Mouse (Mus musculus) forebrain, embryonic 13.5 days (tissue): Measurements from ENCODE around the gene Hist2h2aa2. TPM values are rescaled to one million over a fixed set of nuclear protein-coding genes. Genes with fewer than 3 reads are reported as not detected.
"Not testable (repeated sequence)": the region's sequence is repeated elsewhere in the genome, so short reads cannot be mapped to it uniquely, and the experiment has no call there.

ENCODE experiments used
- ATAC-seq: fragments of 200-750 bp; cut with Nextera tagmentation; 2 replicates; pipeline ENCODE4 v1.8.0; 2017
- H3K27ac ChIP-seq: fragments of 300-500 bp; sonication (generic); 2 replicates; pipeline ENCODE4 v1.5.1; 2015; ENCODE audit warnings: inconsistent platforms, mild to moderate bottlenecking, moderate library complexity
- H3K27me3 ChIP-seq: fragments of 300-500 bp; sonication (generic); 2 replicates; pipeline ENCODE4 v1.6.1; 2015; ENCODE audit warnings: mild to moderate bottlenecking, inconsistent platforms
- H3K36me3 ChIP-seq: fragments of 300-500 bp; sonication (generic); 2 replicates; pipeline ENCODE4 v1.6.1; 2015; ENCODE audit warnings: mild to moderate bottlenecking, inconsistent platforms; ENCODE audit not compliant: poor library complexity, severe bottlenecking
- H3K4me1 ChIP-seq: fragments of 300-500 bp; sonication (generic); 2 replicates; pipeline ENCODE4 v1.6.1; 2015; ENCODE audit warnings: inconsistent platforms
- H3K4me2 ChIP-seq: fragments of 300-500 bp; sonication (generic); 2 replicates; pipeline ENCODE4 v1.6.1; 2015; ENCODE audit warnings: inconsistent platforms, mild to moderate bottlenecking, moderate library complexity
- H3K4me3 ChIP-seq: fragments of 300-500 bp; sonication (generic); 2 replicates; pipeline ENCODE4 v1.5.1; 2015; ENCODE audit warnings: mild to moderate bottlenecking, inconsistent platforms
- H3K9ac ChIP-seq: fragments of 300-500 bp; sonication (generic); 2 replicates; pipeline ENCODE4 v1.6.1; 2015; ENCODE audit warnings: mild to moderate bottlenecking, inconsistent platforms
- H3K9me3 ChIP-seq: fragments of 300-500 bp; sonication (generic); replicated peaks from 2 replicates; pipeline ENCODE4 v1.6.1; 2016; ENCODE audit warnings: inconsistent platforms
- WGBS: fragments of 180-500 bp; shearing (Covaris S2); methylation state at CpG from one replicate; pipeline ENCODE4 v1.1.7; 2015; 5-methylcytosine and 5-hydroxymethylcytosine counted together
- microRNA-seq: library from miRNA; unstranded; fragments of <30 nt; microRNA quantifications from one replicate; pipeline ENCODE4, GENCODE M21; 2016
- polyA plus RNA-seq: library from polyadenylated mRNA; unstranded; fragments of >200 nt; fragmentation: Nextera tagmentation; extraction: Ambion mirVana; gene quantifications from 2 replicates; pipeline ENCODE4 v1.2.1, GENCODE M21; 2015

Hist2h2aa2 gene
- polyA plus RNA-seq, 1 experiment from 2014 or later = 91.2 TPM

GRCm38 (mm10) chr3:96199731-96200130, 40.3 kb downstream of the Hist2h2aa2 start:
- ATAC-seq = no peak
- H3K27ac ChIP-seq = no peak overlapping the region

GRCm38 (mm10) chr3:96198601-96199251, 41.4 kb downstream of the Hist2h2aa2 start:
- not testable (repeated sequence) for H3K9me3 ChIP-seq, H3K27me3 ChIP-seq, H3K27ac ChIP-seq, H3K4me3 ChIP-seq, H3K9ac ChIP-seq, H3K4me2 ChIP-seq, ATAC-seq
- WGBS = 24% methylated on average over 8 of the region's 8 CpGs
- H3K4me1 ChIP-seq = peaks cover 15% of the 10 kb centered on the region
- peaks cover 14% of the 10 kb centered on the region; the same call in 1 of the 2 replicates for H3K36me3 ChIP-seq

More at GRCm38 (mm10) chr3:96199731-96200130, 40.3 kb downstream of the Hist2h2aa2 start:
- WGBS = 72% methylated on average over 2 of the region's 2 CpGs
- H3K4me3 ChIP-seq = no peak overlapping the region
- H3K4me2 ChIP-seq = no peak overlapping the region
- no peaks in the 10 kb centered on the region for H3K27me3 ChIP-seq
- H3K4me1 ChIP-seq = peaks cover 15% of the 10 kb centered on the region
- 0 out of 2 replicates have a peak, but pooled peaks cover 4% of the 10 kb centered on the region for H3K36me3 ChIP-seq
- H3K9ac ChIP-seq = no peak overlapping the region
- no peaks in the 10 kb centered on the region for H3K9me3 ChIP-seq

GRCm38 (mm10) chr3:96198181-96198580, 41.9 kb downstream of the Hist2h2aa2 start:
- 6% methylated on average over 6 of the region's 6 CpGs for WGBS
- Histone ChIP-seq H3K9me3 (no peaks in the 10 kb centered on the region), H3K4me3 (peak overlapping the region; percentile 62), H3K4me2 (peak overlapping the region; percentile 97), H3K27me3 (no peaks in the 10 kb centered on the region), H3K36me3 (peaks cover 20% of the 10 kb centered on the region; the same call in 1 of the 2 replicates), H3K27ac (no peak overlapping the region), H3K9ac (peak overlapping the region; percentile 14; the same call in 1 of the 2 replicates), H3K4me1 (peaks cover 15% of the 10 kb centered on the region)
- ATAC-seq = peak; percentile 31

- Histone ChIP-seq H3K9me3 (no peaks in the 10 kb centered on the region), H3K27me3 (no peaks in the 10 kb centered on the region), H3K4me2 (peak overlapping the region; percentile 97), H3K27ac (peak overlapping the region; percentile 96), H3K4me3 (peak overlapping the region; percentile 62), H3K36me3 (peaks cover 23% of the 10 kb centered on the region; the same call in 1 of the 2 replicates), H3K4me1 (peaks cover 15% of the 10 kb centered on the region), H3K9ac (peak overlapping the region; percentile 94)
- WGBS = under 1% methylated on average over 50 of the region's 50 CpGs
- ATAC-seq = peak; percentile 95
These were observed 42.8 kb downstream of the Hist2h2aa2 start for GRCm38 (mm10) chr3:96197129-96197749.

- peak; percentile 9; the same call in 1 of the 2 replicates for ATAC-seq
- peaks cover 23% of the 10 kb centered on the region; the same call in 1 of the 2 replicates for H3K36me3 ChIP-seq
- H3K9ac ChIP-seq = peak overlapping the region; percentile 94
- no peaks in the 10 kb centered on the region for H3K27me3 ChIP-seq
- peaks cover 15% of the 10 kb centered on the region for H3K4me1 ChIP-seq
- H3K9me3 ChIP-seq = no peaks in the 10 kb centered on the region
- 21% methylated on average over 27 of the region's 27 CpGs for WGBS
- H3K4me3 ChIP-seq = peak overlapping the region; percentile 62
- peak overlapping the region; percentile 97 for H3K4me2 ChIP-seq
- peak overlapping the region; percentile 96 for H3K27ac ChIP-seq
These were observed 43.5 kb downstream of the Hist2h2aa2 start for GRCm38 (mm10) chr3:96196437-96197128.

- Histone ChIP-seq H3K4me3 (no peak overlapping the region), H3K9me3 (no peaks in the 10 kb centered on the region), H3K36me3 (peaks cover 23% of the 10 kb centered on the region), H3K9ac (no peak overlapping the region), H3K27ac (no peak overlapping the region), H3K27me3 (no peaks in the 10 kb centered on the region), H3K4me1 (peaks cover 15% of the 10 kb centered on the region), H3K4me2 (peak overlapping the region; percentile 97)
- no peak for ATAC-seq
- 91% methylated on average over 11 of the region's 11 CpGs for WGBS
These were observed 44.3 kb downstream of the Hist2h2aa2 start for GRCm38 (mm10) chr3:96195616-96196313.

- 94% methylated on average over 10 of the region's 10 CpGs for WGBS
- Histone ChIP-seq H3K4me2 (no peak overlapping the region), H3K4me3 (no peak overlapping the region), H3K9ac (no peak overlapping the region), H3K4me1 (peaks cover 15% of the 10 kb centered on the region), H3K27ac (no peak overlapping the region), H3K27me3 (no peaks in the 10 kb centered on the region), H3K36me3 (peaks cover 31% of the 10 kb centered on the region), H3K9me3 (no peaks in the 10 kb centered on the region)
- ATAC-seq = no peak
These were observed 45.1 kb downstream of the Hist2h2aa2 start for GRCm38 (mm10) chr3:96194966-96195365.

- 0 out of 2 replicates have a peak overlapping the region, but pooled peaks have one; percentile 6 for H3K9ac ChIP-seq
- H3K4me3 ChIP-seq = no peak overlapping the region
- peaks cover 45% of the 10 kb centered on the region for H3K36me3 ChIP-seq
- 67% methylated on average over 12 of the region's 12 CpGs for WGBS
- H3K27me3 ChIP-seq = no peaks in the 10 kb centered on the region
- no peak for ATAC-seq
- no peak overlapping the region for H3K4me2 ChIP-seq
- H3K9me3 ChIP-seq = no peaks in the 10 kb centered on the region
- no peak overlapping the region for H3K27ac ChIP-seq
- peaks cover 12% of the 10 kb centered on the region for H3K4me1 ChIP-seq
These were observed 47.1 kb downstream of the Hist2h2aa2 start for GRCm38 (mm10) chr3:96192977-96193376.

Small RNA genes lying within 50 kb of the gene (microRNA-seq; reads per million reads assigned to microRNA genes)
- not detected for gene Gm44492
- gene Gm47311 = not detected
- not detected for gene Gm47313

Other genes starting within 250 kb of the Hist2h2aa2 start
- gene Plekho1, start 244.3 kb downstream of the Hist2h2aa2 start, polyA plus RNA-seq = 80.4 and 85.1 TPM in 2 replicates
- gene Vps45, start 181.8 kb downstream of the Hist2h2aa2 start, polyA plus RNA-seq = 51.9 and 62.2 TPM in 2 replicates
- 11.9 and 12.4 TPM in 2 replicates for gene Otud7b, start 135.7 kb downstream of the Hist2h2aa2 start, polyA plus RNA-seq
- 9.0 and 12.9 TPM in 2 replicates for gene Mtmr11, start 78.3 kb downstream of the Hist2h2aa2 start, polyA plus RNA-seq
- gene Sf3b4, start 67.9 kb downstream of the Hist2h2aa2 start, polyA plus RNA-seq = 161 and 181 TPM in 2 replicates
- 29.3 and 37.9 TPM in 2 replicates for gene Sv2a, start 59.1 kb downstream of the Hist2h2aa2 start, polyA plus RNA-seq
- gene Bola1, start 20.6 kb downstream of the Hist2h2aa2 start, polyA plus RNA-seq = 82.2 and 86.6 TPM in 2 replicates
- 0.78 and 2.2 TPM in 2 replicates for gene Hist2h2ab, start 20.4 kb downstream of the Hist2h2aa2 start, polyA plus RNA-seq
- 13.2 and 13.3 TPM in 2 replicates for gene Hist2h2ac, start 19.4 kb downstream of the Hist2h2aa2 start, polyA plus RNA-seq
- gene Hist2h2be, start 19.2 kb downstream of the Hist2h2aa2 start, polyA plus RNA-seq = 10.7 and 11.0 TPM in 2 replicates
- gene Hist2h3c2, start 1.1 kb downstream of the Hist2h2aa2 start, polyA plus RNA-seq = 14.7 and 15.0 TPM in 2 replicates
- gene Hist2h2aa1, start 5.2 kb upstream of the Hist2h2aa2 start, polyA plus RNA-seq = 46.4 and 48.0 TPM in 2 replicates
- 0.34 and 0.93 TPM in 2 replicates for gene Hist2h3c1, start 6.4 kb upstream of the Hist2h2aa2 start, polyA plus RNA-seq
- gene Hist2h4, start 23.0 kb upstream of the Hist2h2aa2 start, polyA plus RNA-seq = 22.4 and 24.3 TPM in 2 replicates
- gene Hist2h3b, start 28.4 kb upstream of the Hist2h2aa2 start, polyA plus RNA-seq = 105 and 122 TPM in 2 replicates
- gene Hist2h2bb, start 29.5 kb upstream of the Hist2h2aa2 start, polyA plus RNA-seq = 16.0 and 19.8 TPM in 2 replicates
- gene Fcgr1, start 53.7 kb upstream of the Hist2h2aa2 start, polyA plus RNA-seq = 0.56 and 1.0 TPM in 2 replicates
- gene BC107364, start 212.0 kb upstream of the Hist2h2aa2 start, polyA plus RNA-seq = not detected in 2 replicates